Mouse (Mus musculus): ENCODE measurements around the gene Atl3. TPM values are rescaled to one million over a fixed set of nuclear protein-coding genes. Genes with fewer than 3 reads are reported as not detected.

Gene Atl3
- polyA plus RNA-seq, 1 experiment, result 16.0 TPM

DNA sequence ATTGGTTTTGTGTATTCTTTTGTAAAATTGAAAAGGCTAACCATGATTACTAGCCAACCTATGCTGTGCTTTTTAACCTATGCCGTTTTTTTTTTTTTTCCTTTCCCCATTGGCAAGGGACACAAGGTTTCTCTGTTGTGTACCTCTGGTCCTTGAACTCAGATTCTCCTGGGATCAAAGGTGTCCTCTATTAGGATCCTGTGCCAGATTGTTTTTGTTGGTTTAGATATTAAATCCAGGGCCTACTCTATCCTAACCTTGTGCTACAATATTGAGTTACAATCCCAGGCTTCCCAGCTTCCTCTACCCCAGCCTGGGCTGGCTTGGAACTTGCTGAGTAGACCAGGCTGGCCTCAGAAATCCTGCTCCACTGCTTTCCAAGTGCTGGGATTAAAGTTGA is 6.9 kb downstream of the Atl3 start:
- H3ac ChIP-seq (ENCODE audit: control insufficient read depth, insufficient read length, low read depth), result no peak overlapping the region
- H3K4me3 ChIP-seq (ENCODE audit: insufficient read depth, poor library complexity, severe bottlenecking), result no peak overlapping the region
- H3K79me2 ChIP-seq (ENCODE audit: control insufficient read depth, insufficient read depth), result peaks cover 95% of the 10 kb centered on the region
- peaks cover 3% of the 10 kb centered on the region for H3K36me3 ChIP-seq (ENCODE audit: control insufficient read depth, insufficient read depth)
- H3K27me3 ChIP-seq (ENCODE audit: control insufficient read depth, insufficient read depth, insufficient read length), result no peaks in the 10 kb centered on the region
- no peak for TF ChIP-seq CTCF (IDR thresholded peaks at IDR 0.05; ENCODE audit: control insufficient read depth, insufficient read depth, insufficient read length)
- TF ChIP-seq MAX (IDR thresholded peaks at IDR 0.05), result no peak
- TF ChIP-seq MYOD1 (IDR thresholded peaks at IDR 0.05; ENCODE audit: control insufficient read depth, insufficient read length, low read depth), result no peak
- no peak for TF ChIP-seq FOSL1 (IDR thresholded peaks at IDR 0.05; ENCODE audit: insufficient read depth, low read length, poor library complexity, severe bottlenecking)
- no peak for TF ChIP-seq CEBPB (IDR thresholded peaks at IDR 0.05; ENCODE audit: low read depth)
- TF ChIP-seq MYOG (IDR thresholded peaks at IDR 0.05; ENCODE audit: control insufficient read depth, extremely low read depth, insufficient read length), result no peak
- no peak for TF ChIP-seq USF1 (IDR thresholded peaks at IDR 0.05; ENCODE audit: low read depth)
- peaks cover 42% of the 10 kb centered on the region for H3K79me3 ChIP-seq (ENCODE audit: low read depth)

DNA sequence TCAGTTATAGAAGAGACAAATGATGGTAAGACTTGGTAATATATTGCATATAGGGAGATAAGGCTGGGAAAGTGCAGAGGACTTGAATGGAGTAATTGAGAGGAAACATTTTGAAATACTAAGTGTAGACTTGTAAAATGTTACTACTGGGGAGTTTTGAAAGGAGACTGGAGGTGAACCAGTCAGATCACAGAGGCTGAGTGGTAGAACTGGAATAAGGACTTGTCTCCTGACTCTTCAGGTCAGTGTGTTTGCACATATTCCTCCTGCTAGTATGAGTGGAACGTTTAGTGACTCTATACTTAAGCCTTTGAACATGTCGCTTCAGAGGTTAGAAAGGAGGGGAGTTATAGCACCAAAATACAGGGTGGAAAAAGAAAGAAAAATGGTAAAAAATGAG is 8.6 kb downstream of the Atl3 start:
- H3K79me3 ChIP-seq (ENCODE audit: low read depth), result peaks cover 38% of the 10 kb centered on the region
- peaks cover 95% of the 10 kb centered on the region for H3K79me2 ChIP-seq (ENCODE audit: control insufficient read depth, insufficient read depth)
- H3ac ChIP-seq (ENCODE audit: control insufficient read depth, insufficient read length, low read depth), result no peak overlapping the region
- no peak overlapping the region for H3K4me3 ChIP-seq (ENCODE audit: insufficient read depth, poor library complexity, severe bottlenecking)
- H3K27me3 ChIP-seq (ENCODE audit: control insufficient read depth, insufficient read depth, insufficient read length), result no peaks in the 10 kb centered on the region
- no peak for TF ChIP-seq CEBPB (IDR thresholded peaks at IDR 0.05; ENCODE audit: low read depth)
- no peak for TF ChIP-seq MYOD1 (IDR thresholded peaks at IDR 0.05; ENCODE audit: control insufficient read depth, insufficient read length, low read depth)
- TF ChIP-seq FOSL1 (IDR thresholded peaks at IDR 0.05; ENCODE audit: insufficient read depth, low read length, poor library complexity, severe bottlenecking), result no peak
- TF ChIP-seq MAX (IDR thresholded peaks at IDR 0.05), result no peak
- no peak for TF ChIP-seq CTCF (IDR thresholded peaks at IDR 0.05; ENCODE audit: control insufficient read depth, insufficient read depth, insufficient read length)
- TF ChIP-seq USF1 (IDR thresholded peaks at IDR 0.05; ENCODE audit: low read depth), result no peak
- TF ChIP-seq MYOG (IDR thresholded peaks at IDR 0.05; ENCODE audit: control insufficient read depth, extremely low read depth, insufficient read length), result no peak
- H3K36me3 ChIP-seq (ENCODE audit: control insufficient read depth, insufficient read depth), result no peaks in the 10 kb centered on the region

DNA sequence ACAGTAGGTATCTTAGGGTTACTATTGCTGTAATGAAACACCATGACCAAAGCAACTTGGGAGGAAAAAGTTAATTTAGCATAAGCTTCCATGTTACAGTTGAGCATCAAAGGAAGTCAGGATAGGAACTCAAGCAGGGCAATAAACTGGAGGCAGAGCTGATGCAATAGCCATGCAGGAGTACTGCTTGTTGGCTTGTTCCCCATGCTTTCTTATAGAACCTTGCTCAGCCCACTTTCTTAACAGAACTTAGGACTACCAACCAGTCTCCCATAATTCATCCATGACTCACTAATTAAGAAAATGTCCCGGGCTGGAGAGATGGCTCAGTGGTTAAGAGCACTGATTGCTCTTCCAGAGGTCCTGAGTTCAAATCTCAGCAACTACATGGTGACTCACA is 12.5 kb downstream of the Atl3 start:
- Histone ChIP-seq H3K27me3 (ENCODE audit: control insufficient read depth, insufficient read depth, insufficient read length) (no peaks in the 10 kb centered on the region), H3ac (ENCODE audit: control insufficient read depth, insufficient read length, low read depth) (no peak overlapping the region), H3K4me3 (ENCODE audit: insufficient read depth, poor library complexity, severe bottlenecking) (no peak overlapping the region), H3K79me2 (ENCODE audit: control insufficient read depth, insufficient read depth) (peaks cover 82% of the 10 kb centered on the region), H3K36me3 (ENCODE audit: control insufficient read depth, insufficient read depth) (peaks cover 20% of the 10 kb centered on the region), H3K79me3 (ENCODE audit: low read depth) (peaks cover 26% of the 10 kb centered on the region)
- TF ChIP-seq MYOD1 (IDR thresholded peaks at IDR 0.05; ENCODE audit: control insufficient read depth, insufficient read length, low read depth) (no peak), CTCF (IDR thresholded peaks at IDR 0.05; ENCODE audit: control insufficient read depth, insufficient read depth, insufficient read length) (no peak), MAX (IDR thresholded peaks at IDR 0.05) (no peak), USF1 (IDR thresholded peaks at IDR 0.05; ENCODE audit: low read depth) (no peak), CEBPB (IDR thresholded peaks at IDR 0.05; ENCODE audit: low read depth) (no peak), FOSL1 (IDR thresholded peaks at IDR 0.05; ENCODE audit: insufficient read depth, low read length, poor library complexity, severe bottlenecking) (no peak), MYOG (IDR thresholded peaks at IDR 0.05; ENCODE audit: control insufficient read depth, extremely low read depth, insufficient read length) (no peak)

DNA sequence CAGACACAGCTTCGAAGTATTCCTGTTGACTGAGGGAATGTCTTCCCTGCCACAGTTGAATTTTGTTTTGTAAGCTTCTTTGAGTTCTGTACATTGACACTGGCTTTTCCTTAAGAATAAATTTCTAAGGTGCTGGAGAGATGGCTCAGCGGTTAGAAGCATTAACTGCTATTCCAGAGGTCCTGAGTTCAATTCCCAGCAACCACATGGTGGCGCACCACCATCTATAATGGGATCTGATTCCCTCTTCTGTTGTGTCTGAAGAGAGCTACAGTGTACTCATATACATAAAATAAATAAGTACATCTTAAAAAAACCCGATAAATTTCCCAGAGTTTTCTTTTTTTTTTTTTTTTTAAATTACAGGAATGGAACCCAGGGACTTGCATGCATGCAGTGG is 14.2 kb downstream of the Atl3 start:
- Histone ChIP-seq H3K79me3 (ENCODE audit: low read depth) (peaks cover 20% of the 10 kb centered on the region), H3ac (ENCODE audit: control insufficient read depth, insufficient read length, low read depth) (no peak overlapping the region)
- no peak for TF ChIP-seq FOSL1 (IDR thresholded peaks at IDR 0.05; ENCODE audit: insufficient read depth, low read length, poor library complexity, severe bottlenecking)
- no peak for TF ChIP-seq USF1 (IDR thresholded peaks at IDR 0.05; ENCODE audit: low read depth)
- TF ChIP-seq CEBPB (IDR thresholded peaks at IDR 0.05; ENCODE audit: low read depth), result no peak
- no peak for TF ChIP-seq MYOG (IDR thresholded peaks at IDR 0.05; ENCODE audit: control insufficient read depth, extremely low read depth, insufficient read length)
- no peak for TF ChIP-seq MYOD1 (IDR thresholded peaks at IDR 0.05; ENCODE audit: control insufficient read depth, insufficient read length, low read depth)
- TF ChIP-seq MAX (IDR thresholded peaks at IDR 0.05), result no peak
- no peak for TF ChIP-seq CTCF (IDR thresholded peaks at IDR 0.05; ENCODE audit: control insufficient read depth, insufficient read depth, insufficient read length)

DNA sequence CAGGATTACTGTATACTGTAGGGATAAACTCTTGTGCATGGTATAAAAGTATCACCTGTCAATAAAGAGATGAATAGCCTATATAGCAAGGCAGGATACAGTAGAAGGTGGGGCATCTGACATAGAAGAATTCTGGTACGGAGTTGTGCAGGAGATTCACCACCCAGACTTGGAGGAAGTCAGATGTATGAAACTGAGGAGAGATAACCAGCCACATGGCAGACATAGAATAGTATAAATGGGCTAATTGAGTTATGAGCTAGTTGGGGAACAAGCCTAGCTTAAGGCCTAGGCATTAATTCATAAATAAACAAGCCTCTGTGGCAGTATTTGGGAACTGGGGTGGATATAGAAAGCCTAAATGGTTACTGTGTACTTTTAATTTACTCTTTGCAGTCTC is 22.6 kb downstream of the Atl3 start:
- Histone ChIP-seq H3K36me3 (ENCODE audit: control insufficient read depth, insufficient read depth) (peaks cover 48% of the 10 kb centered on the region), H3ac (ENCODE audit: control insufficient read depth, insufficient read length, low read depth) (no peak overlapping the region), H3K79me3 (ENCODE audit: low read depth) (no peaks in the 10 kb centered on the region), H3K27me3 (ENCODE audit: control insufficient read depth, insufficient read depth, insufficient read length) (no peaks in the 10 kb centered on the region), H3K79me2 (ENCODE audit: control insufficient read depth, insufficient read depth) (no peaks in the 10 kb centered on the region), H3K4me3 (ENCODE audit: insufficient read depth, poor library complexity, severe bottlenecking) (no peak overlapping the region)
- TF ChIP-seq CTCF (IDR thresholded peaks at IDR 0.05; ENCODE audit: control insufficient read depth, insufficient read depth, insufficient read length) (no peak), MYOD1 (IDR thresholded peaks at IDR 0.05; ENCODE audit: control insufficient read depth, insufficient read length, low read depth) (no peak), MYOG (IDR thresholded peaks at IDR 0.05; ENCODE audit: control insufficient read depth, extremely low read depth, insufficient read length) (no peak), USF1 (IDR thresholded peaks at IDR 0.05; ENCODE audit: low read depth) (no peak), FOSL1 (IDR thresholded peaks at IDR 0.05; ENCODE audit: insufficient read depth, low read length, poor library complexity, severe bottlenecking) (no peak), MAX (IDR thresholded peaks at IDR 0.05) (no peak), CEBPB (IDR thresholded peaks at IDR 0.05; ENCODE audit: low read depth) (no peak)

More for the DNA sequence above, 14.2 kb downstream of the Atl3 start:
- peaks cover 30% of the 10 kb centered on the region for H3K36me3 ChIP-seq (ENCODE audit: control insufficient read depth, insufficient read depth)
- peaks cover 65% of the 10 kb centered on the region for H3K79me2 ChIP-seq (ENCODE audit: control insufficient read depth, insufficient read depth)
- H3K27me3 ChIP-seq (ENCODE audit: control insufficient read depth, insufficient read depth, insufficient read length), result no peaks in the 10 kb centered on the region
- H3K4me3 ChIP-seq (ENCODE audit: insufficient read depth, poor library complexity, severe bottlenecking), result no peak overlapping the region

DNA sequence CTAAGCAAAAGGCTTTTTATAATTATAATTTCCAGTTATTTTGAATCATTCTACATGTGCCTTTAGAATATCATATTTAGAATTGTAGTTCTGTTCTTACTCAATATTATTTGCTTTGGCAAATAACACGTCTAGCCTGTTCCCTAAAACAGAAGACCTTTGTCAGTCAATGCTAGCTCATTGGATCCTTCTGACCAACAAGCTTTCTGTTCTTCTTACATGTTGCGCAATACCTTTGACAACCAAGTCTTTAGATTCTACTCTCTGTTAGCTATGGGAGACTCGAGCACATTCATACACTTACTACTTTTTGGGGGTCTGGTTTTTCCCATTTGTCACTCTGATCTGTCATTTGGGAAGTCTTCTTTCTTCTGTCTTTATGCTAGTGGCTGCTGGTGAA is 27.8 kb downstream of the Atl3 start:
- TF ChIP-seq MYOD1 (IDR thresholded peaks at IDR 0.05; ENCODE audit: control insufficient read depth, insufficient read length, low read depth) (no peak), CEBPB (IDR thresholded peaks at IDR 0.05; ENCODE audit: low read depth) (peak; percentile 81), FOSL1 (IDR thresholded peaks at IDR 0.05; ENCODE audit: insufficient read depth, low read length, poor library complexity, severe bottlenecking) (no peak), MAX (IDR thresholded peaks at IDR 0.05) (no peak), MYOG (IDR thresholded peaks at IDR 0.05; ENCODE audit: control insufficient read depth, extremely low read depth, insufficient read length) (no peak), USF1 (IDR thresholded peaks at IDR 0.05; ENCODE audit: low read depth) (no peak), CTCF (IDR thresholded peaks at IDR 0.05; ENCODE audit: control insufficient read depth, insufficient read depth, insufficient read length) (no peak)
- Histone ChIP-seq H3K79me2 (ENCODE audit: control insufficient read depth, insufficient read depth) (no peaks in the 10 kb centered on the region), H3K4me3 (ENCODE audit: insufficient read depth, poor library complexity, severe bottlenecking) (no peak overlapping the region), H3K36me3 (ENCODE audit: control insufficient read depth, insufficient read depth) (peaks cover 78% of the 10 kb centered on the region), H3K79me3 (ENCODE audit: low read depth) (no peaks in the 10 kb centered on the region), H3ac (ENCODE audit: control insufficient read depth, insufficient read length, low read depth) (no peak overlapping the region), H3K27me3 (ENCODE audit: control insufficient read depth, insufficient read depth, insufficient read length) (no peaks in the 10 kb centered on the region)

Data from C2C12 (cell line).